Mouse (Mus musculus): ENCODE results near the gene Prex1. TPM values are rescaled to one million over a fixed set of nuclear protein-coding genes. Genes with fewer than 3 reads are reported as not detected.

The Prex1 gene
- total RNA-seq, 2 experiments from 2014 or later: 76.6 to 86.9 TPM

- DNase-seq (ENCODE audit: low spot score in 2 of 2): peak; percentile 67 to 74
These were observed 149.2 kb downstream of the Prex1 start for GRCm38 (mm10) chr2:166564455-166564854.

DNA sequence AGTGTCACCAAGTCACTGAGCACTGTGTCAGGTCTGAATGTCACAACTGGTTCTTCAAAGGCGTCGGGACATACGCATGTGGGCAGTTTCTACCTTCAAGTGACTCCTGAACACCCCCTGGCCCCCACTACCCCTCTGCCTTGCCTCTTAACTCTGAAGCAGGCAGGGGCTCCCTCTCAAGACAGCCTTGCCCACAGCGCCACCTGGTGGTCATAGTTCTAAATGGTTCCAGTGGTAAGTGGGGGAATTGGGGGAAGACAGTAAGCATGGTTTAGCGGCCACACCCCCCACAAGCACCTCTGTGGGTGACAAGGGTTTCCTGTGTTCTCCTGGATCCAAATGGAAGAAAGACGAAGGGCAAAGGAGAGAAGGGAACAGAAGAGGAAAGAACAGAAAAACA is 149.7 kb downstream of the Prex1 start:
- DNase-seq (ENCODE audit: low spot score in 2 of 2): peak; percentile 93 to 94

DNA sequence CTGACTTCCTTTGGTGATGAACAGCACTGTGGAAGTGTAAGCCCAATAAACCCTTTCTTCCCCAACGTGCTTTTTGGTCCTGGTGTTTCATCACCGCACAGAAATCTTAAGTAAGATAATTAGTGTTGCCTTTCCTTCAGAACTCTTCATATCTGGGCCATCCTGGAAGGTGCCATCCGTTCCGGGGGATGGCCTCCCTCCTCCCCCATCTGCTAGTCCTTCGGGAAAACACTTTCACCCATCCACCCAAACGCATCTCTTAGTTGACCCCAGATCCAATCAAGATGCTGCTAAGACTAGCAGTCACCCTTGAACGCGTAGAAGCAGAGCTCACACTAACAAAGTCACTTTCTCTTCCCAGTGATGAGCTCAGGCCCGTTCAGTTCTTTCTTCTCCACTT is 150.6 kb downstream of the Prex1 start:
- DNase-seq (ENCODE audit: low spot score in 2 of 2): no peak

DNA sequence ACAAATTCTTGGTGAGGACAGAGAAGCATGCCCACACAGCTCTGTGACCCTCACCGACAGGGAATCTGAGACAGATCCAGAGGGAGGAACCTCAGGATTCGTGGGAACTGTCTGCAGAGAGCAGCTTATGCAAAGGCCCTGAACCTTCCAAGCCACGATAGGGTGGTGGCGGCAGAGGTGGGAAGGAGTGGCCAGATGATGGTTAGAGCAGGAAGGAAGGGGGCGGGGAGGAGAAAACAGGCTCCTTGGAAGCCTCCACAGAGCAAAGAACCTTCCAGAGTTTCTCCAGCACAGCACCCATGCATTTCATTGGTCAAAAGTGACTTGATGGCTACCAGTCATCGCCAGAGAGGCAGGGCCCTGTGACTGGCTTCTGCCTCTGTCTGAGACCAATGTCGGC is 151.9 kb downstream of the Prex1 start:
- no peak for DNase-seq (ENCODE audit: low spot score in 2 of 2)

GRCm38 (mm10) chr2:166560826-166561225 is 152.8 kb downstream of the Prex1 start:
- DNase-seq (ENCODE audit: low spot score in 2 of 2): no peak

- no peak for DNase-seq (ENCODE audit: low spot score in 2 of 2)
These were observed 154.1 kb downstream of the Prex1 start for GRCm38 (mm10) chr2:166559531-166559930.

DNA sequence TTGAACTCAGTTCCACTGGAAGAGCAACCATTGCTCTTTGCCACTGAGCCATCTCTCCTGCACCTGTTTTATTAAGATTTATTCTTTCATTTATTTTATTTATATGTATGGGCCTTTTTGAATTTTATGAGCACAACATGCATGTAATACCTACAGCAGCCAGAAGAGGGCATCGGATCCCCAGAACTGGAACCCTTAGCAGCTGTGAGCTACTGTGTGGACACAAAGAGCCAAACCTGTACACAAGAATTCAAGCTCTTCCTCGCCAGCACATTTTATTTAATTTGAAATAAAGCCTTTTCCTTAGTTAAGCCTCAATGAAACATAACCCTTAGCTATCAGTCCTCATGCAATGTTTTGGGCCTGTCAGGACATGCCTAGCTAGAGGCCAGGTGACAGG is 158.1 kb downstream of the Prex1 start:
- peak; percentile 65 to 71 for DNase-seq (ENCODE audit: low spot score in 2 of 2)

DNA sequence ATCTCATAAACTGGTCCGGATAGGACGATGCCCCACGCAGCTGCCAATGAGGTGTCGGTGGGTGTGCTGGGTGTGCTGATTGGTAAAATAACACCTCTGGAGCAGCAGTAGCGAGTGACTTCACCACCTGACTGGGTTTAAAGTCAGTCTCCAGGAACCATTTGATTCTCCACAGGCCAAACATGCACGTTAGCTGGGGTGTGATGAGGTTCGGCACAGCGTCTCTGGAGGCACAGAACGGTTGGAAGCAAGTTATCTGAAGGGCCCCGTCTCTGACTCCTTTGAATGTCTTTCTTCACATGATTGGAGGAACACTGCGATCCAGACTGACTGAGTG is 159.5 kb downstream of the Prex1 start:
- no peak for DNase-seq (ENCODE audit: low spot score in 2 of 2)

GRCm38 (mm10) chr2:166553502-166554168 is 160.0 kb downstream of the Prex1 start:
- no peak for DNase-seq (ENCODE audit: low spot score in 2 of 2)

DNA sequence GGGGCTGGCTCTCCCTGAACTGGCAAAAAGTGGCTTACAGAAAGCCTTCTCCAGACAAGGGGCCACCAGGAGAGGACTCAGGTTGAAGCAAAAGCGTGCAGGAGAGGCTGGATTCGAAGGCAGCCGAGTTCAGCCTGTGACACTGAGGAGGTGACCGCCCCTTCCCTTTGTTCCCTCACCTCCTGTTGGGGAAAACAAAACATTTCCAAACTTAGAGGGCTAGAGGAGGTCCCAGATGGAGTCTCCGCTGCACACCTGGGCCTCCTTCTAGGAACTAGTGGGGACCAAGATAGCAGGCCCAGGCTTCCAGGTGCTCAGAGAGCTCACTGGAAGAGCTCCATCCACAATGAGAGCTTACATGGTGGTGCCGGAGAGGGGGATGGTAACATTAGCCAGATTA is 161.0 kb downstream of the Prex1 start:
- no peak for DNase-seq (ENCODE audit: low spot score in 2 of 2)

- DNase-seq (ENCODE audit: low spot score in 2 of 2): no peak
These were observed 161.7 kb downstream of the Prex1 start for GRCm38 (mm10) chr2:166551831-166552498.

DNA sequence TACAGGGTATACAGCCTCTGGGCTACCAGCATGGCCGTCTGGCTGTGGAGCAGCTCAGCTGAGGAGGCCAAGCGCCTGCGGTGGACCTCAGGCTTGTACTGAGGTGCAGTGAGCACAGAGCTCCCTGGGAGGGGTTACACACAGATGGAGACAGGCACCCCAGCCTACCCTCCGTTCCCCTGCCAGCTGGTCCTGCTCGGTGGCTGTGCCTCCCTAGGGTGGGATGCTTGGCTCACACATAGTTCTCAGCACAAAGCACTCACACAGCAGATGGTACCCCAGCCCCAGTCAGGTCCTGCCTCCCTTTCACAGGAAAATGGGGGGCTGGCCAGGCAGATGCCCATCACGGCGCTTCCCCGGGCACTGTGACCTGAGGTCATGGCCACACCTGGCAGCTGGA is 163.8 kb downstream of the Prex1 start:
- DNase-seq (ENCODE audit: low spot score in 2 of 2): no peak

DNA sequence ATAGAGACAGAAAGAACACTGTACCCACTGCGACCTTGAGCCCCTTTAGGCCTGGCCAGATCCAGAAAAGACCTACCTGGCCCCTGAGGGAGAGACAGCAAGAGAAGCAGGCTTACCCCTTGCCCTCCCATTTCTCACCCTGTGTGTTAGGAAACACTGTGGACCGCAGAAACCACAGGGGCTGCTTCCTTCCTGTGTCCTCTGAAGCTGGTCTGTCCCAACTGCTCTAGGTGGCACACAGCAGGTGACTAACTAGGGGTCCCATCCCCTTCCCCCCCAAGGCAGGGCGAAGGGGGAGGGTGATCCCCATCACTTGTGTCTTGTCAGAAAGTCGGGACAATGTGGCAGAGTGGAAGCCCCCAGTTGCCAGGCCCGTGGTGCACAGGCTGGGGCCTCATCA is 164.6 kb downstream of the Prex1 start:
- DNase-seq (ENCODE audit: low spot score in 2 of 2): no peak

GRCm38 (mm10) chr2:166545580-166545979 is 168.1 kb downstream of the Prex1 start:
- DNase-seq (ENCODE audit: low spot score in 2 of 2): no peak

- no peak for DNase-seq (ENCODE audit: low spot score in 2 of 2)
These were observed 168.9 kb downstream of the Prex1 start for GRCm38 (mm10) chr2:166544575-166545251.

DNA sequence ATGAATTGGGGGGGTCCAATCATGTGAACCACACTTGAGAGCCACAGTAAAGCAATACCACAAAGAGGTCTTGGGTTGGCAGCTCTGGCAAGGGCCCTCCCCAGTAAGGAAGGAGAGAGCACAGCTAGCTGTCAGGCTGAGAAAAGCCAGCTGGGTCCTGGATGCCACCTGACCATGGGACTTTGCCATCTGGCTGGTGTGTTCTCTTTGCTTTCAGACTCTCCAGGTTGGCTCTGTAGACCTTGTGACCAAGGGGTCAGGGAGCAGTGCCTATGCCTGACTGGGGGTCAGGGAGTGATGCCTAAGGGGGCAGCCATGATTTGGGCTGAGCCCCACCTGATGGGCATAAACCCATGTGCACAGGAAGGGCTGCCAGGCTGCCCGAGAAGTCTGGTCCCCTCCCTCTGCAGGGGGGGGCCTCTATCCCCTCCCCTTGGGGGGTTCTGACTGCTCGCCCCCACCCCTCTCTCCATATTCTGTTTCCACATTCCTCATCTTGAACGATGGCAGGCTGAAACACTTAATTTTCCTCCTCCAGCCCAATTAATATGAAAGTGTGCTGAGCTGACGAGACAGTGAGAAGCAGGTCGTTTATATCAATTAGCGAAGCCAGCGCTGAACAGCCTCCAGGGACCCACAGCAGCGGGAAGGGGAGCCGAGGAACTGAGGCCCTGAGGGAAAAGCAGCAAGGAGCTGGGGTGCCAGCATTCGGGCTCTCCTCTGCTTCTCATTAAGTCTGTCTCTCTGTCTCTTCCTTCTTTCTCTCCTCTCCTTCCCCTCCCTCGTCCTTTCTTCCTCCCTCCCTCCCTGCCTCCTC is 172.3 kb downstream of the Prex1 start:
- DNase-seq (ENCODE audit: low spot score in 2 of 2): no peak

DNA sequence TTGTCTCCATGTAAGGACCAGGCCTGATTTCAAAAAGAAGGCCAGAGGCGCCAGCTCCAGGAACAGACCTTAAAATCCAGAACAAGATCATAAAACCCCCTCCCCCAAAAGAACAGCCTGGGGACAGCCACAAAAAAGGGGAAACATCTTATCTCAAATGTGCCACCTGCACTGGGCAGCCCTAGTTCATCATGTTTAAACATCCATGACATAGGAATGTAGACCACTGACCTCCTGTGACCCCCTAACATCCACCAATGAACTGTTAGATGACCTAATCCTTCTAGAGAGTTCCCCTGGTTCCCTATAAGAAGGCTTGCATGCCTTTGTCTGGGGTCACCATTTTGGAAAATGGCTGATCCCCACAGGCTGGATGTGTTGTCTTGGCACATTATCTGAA is 173.4 kb downstream of the Prex1 start:
- DNase-seq (ENCODE audit: low spot score in 2 of 2): no peak

DNA sequence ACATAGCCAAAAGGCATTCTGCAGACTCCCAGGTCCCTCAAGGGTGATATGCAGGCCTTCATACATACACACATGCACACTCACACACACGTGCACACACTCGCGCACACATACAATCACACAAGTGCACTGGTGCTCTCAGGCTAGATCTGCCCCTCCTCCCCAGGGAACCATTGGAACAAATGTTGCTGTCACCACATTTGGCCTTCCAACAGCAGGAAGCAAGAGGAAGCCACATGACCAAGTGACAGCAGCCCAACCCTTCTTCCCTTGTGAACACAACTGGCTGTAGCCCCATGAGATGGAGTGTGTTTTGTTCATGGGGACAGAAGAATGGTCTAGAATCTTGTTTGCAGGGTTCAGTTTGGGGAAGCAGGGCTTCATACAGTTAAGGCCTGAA is 176.7 kb downstream of the Prex1 start:
- no peak for DNase-seq (ENCODE audit: low spot score in 2 of 2)

DNA sequence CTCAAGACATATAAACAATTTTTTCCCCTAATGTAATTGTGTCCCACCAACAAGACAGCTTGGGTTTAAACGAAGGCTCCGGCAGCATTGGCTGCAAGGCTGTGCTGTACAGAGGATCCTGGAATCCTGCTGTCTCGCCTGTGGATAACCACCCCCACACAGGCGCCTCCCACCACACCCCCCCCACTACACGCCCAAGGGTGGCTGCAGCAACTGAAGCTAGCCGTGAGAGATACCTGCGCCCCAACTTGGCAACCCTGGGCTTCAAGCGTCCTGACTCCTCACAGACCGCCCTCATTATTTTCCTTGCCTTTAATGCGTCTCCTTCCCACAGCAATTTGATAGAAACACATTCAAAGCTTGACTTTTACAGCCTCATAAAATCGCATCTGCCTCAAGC is 178.1 kb downstream of the Prex1 start:
- DNase-seq (ENCODE audit: low spot score in 2 of 2): no peak

GRCm38 (mm10) chr2:166526204-166526603 is 187.4 kb downstream of the Prex1 start:
- no peak for DNase-seq (ENCODE audit: low spot score in 2 of 2)

GRCm38 (mm10) chr2:166523156-166523890 is 190.3 kb downstream of the Prex1 start:
- no peak for DNase-seq (ENCODE audit: low spot score in 2 of 2)
